Mouse (Mus musculus): ENCODE data around the gene Pcp2. TPM values are rescaled to one million over a fixed set of nuclear protein-coding genes. Genes with fewer than 3 reads are reported as not detected.

Pcp2 gene
- polyA plus RNA-seq, 1 experiment from 2014 or later = 0.56 TPM

- H3K4me3 ChIP-seq (ENCODE audit: low read depth, low read length) = no peak within 1 kb of the TSS
- no peak within 1 kb of the TSS for H3K27ac ChIP-seq (ENCODE audit: low read length)
- H3K9me3 ChIP-seq (ENCODE audit: control insufficient read depth, low read depth, low read length) = no peaks in the 10 kb centered on the region
- H3K27me3 ChIP-seq (ENCODE audit: control insufficient read depth, insufficient read depth, low read length) = no peaks in the 10 kb centered on the region
- H3K9ac ChIP-seq (replicated peaks; ENCODE audit: low read depth, low read length) = no peak within 1 kb of the TSS
- no peaks in the 10 kb centered on the region for H3K36me3 ChIP-seq (ENCODE audit: control insufficient read depth, insufficient read depth, low read length)
- H3K4me2 ChIP-seq (replicated peaks; ENCODE audit: low read depth, low read length) = no peak within 1 kb of the TSS
- 66% methylated on average over 3 of the region's 3 CpGs for WGBS
- H3K4me1 ChIP-seq (ENCODE audit: control insufficient read depth, insufficient read depth, low read length) = no peaks in the 10 kb centered on the region
- ATAC-seq (ENCODE audit: insufficient number of reproducible peaks, insufficient read depth, low FRiP score, low read depth) = no peak
Measured at GRCm38 (mm10) chr8:3655526-3655925, 30.2 kb upstream of the Pcp2 start, which contains the start of gene Retn. TSS of gene Retn (plus strand) at chr8:3655770.

- Histone ChIP-seq H3K9me3 (ENCODE audit: control insufficient read depth, low read depth, low read length) (no peaks in the 10 kb centered on the region), H3K4me3 (ENCODE audit: low read depth, low read length) (no peak overlapping the region), H3K4me1 (ENCODE audit: control insufficient read depth, insufficient read depth, low read length) (no peaks in the 10 kb centered on the region), H3K27me3 (ENCODE audit: control insufficient read depth, insufficient read depth, low read length) (no peaks in the 10 kb centered on the region), H3K27ac (ENCODE audit: low read length) (no peak overlapping the region), H3K36me3 (ENCODE audit: control insufficient read depth, insufficient read depth, low read length) (no peaks in the 10 kb centered on the region), H3K4me2 (replicated peaks; ENCODE audit: low read depth, low read length) (no peak overlapping the region), H3K9ac (replicated peaks; ENCODE audit: low read depth, low read length) (no peak overlapping the region)
- 68% methylated on average over 11 of the region's 11 CpGs for WGBS
- no peak for ATAC-seq (ENCODE audit: insufficient number of reproducible peaks, insufficient read depth, low FRiP score, low read depth)
Measured at GRCm38 (mm10) chr8:3654726-3655508, 29.6 kb upstream of the Pcp2 start.

- no peak overlapping the region for H3K4me3 ChIP-seq (ENCODE audit: low read depth, low read length)
- no peak for ATAC-seq (ENCODE audit: insufficient number of reproducible peaks, insufficient read depth, low FRiP score, low read depth)
- 63% methylated on average over 3 of the region's 3 CpGs for WGBS
- H3K9me3 ChIP-seq (ENCODE audit: control insufficient read depth, low read depth, low read length) = no peaks in the 10 kb centered on the region
- no peaks in the 10 kb centered on the region for H3K36me3 ChIP-seq (ENCODE audit: control insufficient read depth, insufficient read depth, low read length)
- H3K4me2 ChIP-seq (replicated peaks; ENCODE audit: low read depth, low read length) = no peak overlapping the region
- H3K27me3 ChIP-seq (ENCODE audit: control insufficient read depth, insufficient read depth, low read length) = no peaks in the 10 kb centered on the region
- H3K4me1 ChIP-seq (ENCODE audit: control insufficient read depth, insufficient read depth, low read length) = no peaks in the 10 kb centered on the region
- no peak overlapping the region for H3K27ac ChIP-seq (ENCODE audit: low read length)
- H3K9ac ChIP-seq (replicated peaks; ENCODE audit: low read depth, low read length) = no peak overlapping the region
Measured at GRCm38 (mm10) chr8:3652845-3653244, 27.5 kb upstream of the Pcp2 start.

GRCm38 (mm10) chr8:3648990-3649389 is 23.6 kb upstream of the Pcp2 start:
- H3K4me1 ChIP-seq (ENCODE audit: control insufficient read depth, insufficient read depth, low read length) = no peaks in the 10 kb centered on the region
- H3K27me3 ChIP-seq (ENCODE audit: control insufficient read depth, insufficient read depth, low read length) = no peaks in the 10 kb centered on the region
- H3K9me3 ChIP-seq (ENCODE audit: control insufficient read depth, low read depth, low read length) = no peaks in the 10 kb centered on the region
- no peaks in the 10 kb centered on the region for H3K36me3 ChIP-seq (ENCODE audit: control insufficient read depth, insufficient read depth, low read length)
- H3K4me3 ChIP-seq (ENCODE audit: low read depth, low read length) = no peak overlapping the region
- no peak overlapping the region for H3K4me2 ChIP-seq (replicated peaks; ENCODE audit: low read depth, low read length)
- 37% methylated on average over 1 of the region's 1 CpGs for WGBS
- no peak overlapping the region for H3K9ac ChIP-seq (replicated peaks; ENCODE audit: low read depth, low read length)
- H3K27ac ChIP-seq (ENCODE audit: low read length) = no peak overlapping the region
- no peak for ATAC-seq (ENCODE audit: insufficient number of reproducible peaks, insufficient read depth, low FRiP score, low read depth)

DNA sequence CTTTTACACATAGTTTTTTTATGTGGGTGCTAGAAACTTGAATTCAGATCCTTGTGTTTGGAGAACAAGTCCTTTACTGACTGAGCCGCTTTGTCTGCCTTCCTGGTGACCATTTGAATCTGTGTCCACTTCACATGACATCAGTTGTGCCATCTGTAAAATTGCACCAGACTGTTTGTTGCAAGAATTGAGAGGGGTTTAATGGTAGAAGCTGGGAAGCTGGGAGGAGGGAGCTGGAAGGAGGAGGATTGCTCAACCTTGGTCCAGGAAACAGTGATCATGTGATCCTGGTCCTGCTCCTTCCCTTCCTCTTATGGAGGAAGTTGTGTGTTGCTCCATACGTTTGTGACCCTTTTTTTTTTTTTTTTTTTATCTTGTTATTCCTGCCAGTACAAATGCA is 22.9 kb upstream of the Pcp2 start:
- Histone ChIP-seq H3K4me2 (replicated peaks; ENCODE audit: low read depth, low read length) (no peak overlapping the region), H3K36me3 (ENCODE audit: control insufficient read depth, insufficient read depth, low read length) (no peaks in the 10 kb centered on the region), H3K4me1 (ENCODE audit: control insufficient read depth, insufficient read depth, low read length) (no peaks in the 10 kb centered on the region), H3K27ac (ENCODE audit: low read length) (no peak overlapping the region), H3K27me3 (ENCODE audit: control insufficient read depth, insufficient read depth, low read length) (no peaks in the 10 kb centered on the region), H3K4me3 (ENCODE audit: low read depth, low read length) (no peak overlapping the region), H3K9me3 (ENCODE audit: control insufficient read depth, low read depth, low read length) (no peaks in the 10 kb centered on the region), H3K9ac (replicated peaks; ENCODE audit: low read depth, low read length) (no peak overlapping the region)
- WGBS = 81% methylated on average over 2 of the region's 2 CpGs
- ATAC-seq (ENCODE audit: insufficient number of reproducible peaks, insufficient read depth, low FRiP score, low read depth) = no peak

GRCm38 (mm10) chr8:3647561-3647960 is 22.2 kb upstream of the Pcp2 start:
- Histone ChIP-seq H3K4me1 (ENCODE audit: control insufficient read depth, insufficient read depth, low read length) (no peaks in the 10 kb centered on the region), H3K36me3 (ENCODE audit: control insufficient read depth, insufficient read depth, low read length) (no peaks in the 10 kb centered on the region), H3K27ac (ENCODE audit: low read length) (no peak overlapping the region), H3K4me3 (ENCODE audit: low read depth, low read length) (no peak overlapping the region), H3K4me2 (replicated peaks; ENCODE audit: low read depth, low read length) (no peak overlapping the region), H3K9ac (replicated peaks; ENCODE audit: low read depth, low read length) (no peak overlapping the region), H3K27me3 (ENCODE audit: control insufficient read depth, insufficient read depth, low read length) (no peaks in the 10 kb centered on the region), H3K9me3 (ENCODE audit: control insufficient read depth, low read depth, low read length) (no peaks in the 10 kb centered on the region)
- WGBS = 68% methylated on average over 4 of the region's 4 CpGs
- ATAC-seq (ENCODE audit: insufficient number of reproducible peaks, insufficient read depth, low FRiP score, low read depth) = no peak

DNA sequence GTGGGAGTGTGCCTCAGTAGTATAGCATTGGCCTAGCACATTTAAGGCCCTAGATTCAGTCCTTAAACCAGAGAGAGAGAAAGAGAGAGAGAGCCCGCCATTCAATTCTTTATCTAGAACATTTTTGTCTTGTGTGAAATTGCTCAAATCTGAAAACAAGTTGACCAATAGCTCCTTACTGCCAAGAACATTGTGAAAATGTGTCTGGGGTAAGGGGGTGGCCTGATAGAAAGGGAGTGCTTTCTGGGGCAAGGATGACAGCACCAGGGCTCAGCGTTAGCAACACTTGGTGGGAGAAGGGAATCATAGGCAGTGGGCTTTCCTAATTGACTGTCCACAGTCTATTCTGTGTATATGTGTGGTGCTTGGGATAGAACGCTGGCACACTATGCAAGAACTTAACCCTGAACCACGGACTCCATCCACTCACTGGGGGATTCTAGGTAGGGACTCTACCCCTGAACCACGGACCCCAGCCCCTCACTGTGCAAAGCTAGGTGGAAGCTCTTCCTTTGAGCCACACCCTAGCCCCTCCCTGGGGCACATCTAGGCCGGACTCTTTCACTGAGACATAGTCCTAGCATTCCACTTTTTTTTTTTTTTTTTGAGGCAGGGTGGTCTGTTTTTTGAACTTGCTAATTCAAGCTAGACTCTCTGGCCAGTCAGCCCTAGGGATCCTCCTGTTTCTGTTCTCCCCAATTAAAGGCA is 21.6 kb upstream of the Pcp2 start:
- H3K27me3 ChIP-seq (ENCODE audit: control insufficient read depth, insufficient read depth, low read length) = no peaks in the 10 kb centered on the region
- no peaks in the 10 kb centered on the region for H3K4me1 ChIP-seq (ENCODE audit: control insufficient read depth, insufficient read depth, low read length)
- H3K4me2 ChIP-seq (replicated peaks; ENCODE audit: low read depth, low read length) = no peak overlapping the region
- no peaks in the 10 kb centered on the region for H3K9me3 ChIP-seq (ENCODE audit: control insufficient read depth, low read depth, low read length)
- WGBS = 78% methylated on average over 6 of the region's 6 CpGs
- no peak overlapping the region for H3K27ac ChIP-seq (ENCODE audit: low read length)
- no peak overlapping the region for H3K9ac ChIP-seq (replicated peaks; ENCODE audit: low read depth, low read length)
- H3K4me3 ChIP-seq (ENCODE audit: low read depth, low read length) = no peak overlapping the region
- no peak for ATAC-seq (ENCODE audit: insufficient number of reproducible peaks, insufficient read depth, low FRiP score, low read depth)
- H3K36me3 ChIP-seq (ENCODE audit: control insufficient read depth, insufficient read depth, low read length) = no peaks in the 10 kb centered on the region

DNA sequence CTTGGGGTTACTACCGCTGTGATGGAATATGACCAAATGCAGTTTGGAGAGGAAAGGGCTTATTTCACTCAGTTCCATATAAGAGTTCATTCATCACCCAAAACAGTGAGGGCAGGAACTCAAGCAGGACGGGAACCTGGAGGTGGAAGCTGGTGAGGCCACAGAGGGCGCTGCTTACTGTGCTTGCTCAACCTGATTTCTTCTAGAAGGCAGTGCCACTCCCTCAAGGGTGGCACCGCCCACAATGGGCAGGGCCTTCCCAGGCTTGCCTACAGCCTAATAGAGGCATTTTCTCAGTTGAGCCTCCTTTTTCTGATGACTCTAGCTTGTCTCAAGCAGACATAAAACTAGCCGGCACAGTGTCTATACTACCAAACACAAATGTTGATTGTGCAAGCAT is 20.5 kb upstream of the Pcp2 start:
- Histone ChIP-seq H3K4me1 (ENCODE audit: control insufficient read depth, insufficient read depth, low read length) (no peaks in the 10 kb centered on the region), H3K27me3 (ENCODE audit: control insufficient read depth, insufficient read depth, low read length) (no peaks in the 10 kb centered on the region), H3K27ac (ENCODE audit: low read length) (no peak overlapping the region), H3K36me3 (ENCODE audit: control insufficient read depth, insufficient read depth, low read length) (no peaks in the 10 kb centered on the region; the same call in 1 of the 2 replicates), H3K9ac (replicated peaks; ENCODE audit: low read depth, low read length) (no peak overlapping the region), H3K9me3 (ENCODE audit: control insufficient read depth, low read depth, low read length) (no peaks in the 10 kb centered on the region), H3K4me3 (ENCODE audit: low read depth, low read length) (no peak overlapping the region), H3K4me2 (replicated peaks; ENCODE audit: low read depth, low read length) (no peak overlapping the region)
- ATAC-seq (ENCODE audit: insufficient number of reproducible peaks, insufficient read depth, low FRiP score, low read depth) = 0 out of 2 replicates have a peak, but pooled peaks have one; percentile 39
- WGBS = 23% methylated on average over 5 of the region's 5 CpGs

All from stomach, embryonic 14.5 days (tissue).